Mouse (Mus musculus): ENCODE results near the gene C130050O18Rik. TPM values are rescaled to one million over a fixed set of nuclear protein-coding genes. Genes with fewer than 3 reads are reported as not detected.

Gene C130050O18Rik
- under 1 TPM in 1 of 2 experiments, not detected in 1; 0.23 TPM for total RNA-seq (2021)
- long read RNA-seq, experiment 1: 0 reads
- long read RNA-seq, experiment 2: 0 reads

DNA sequence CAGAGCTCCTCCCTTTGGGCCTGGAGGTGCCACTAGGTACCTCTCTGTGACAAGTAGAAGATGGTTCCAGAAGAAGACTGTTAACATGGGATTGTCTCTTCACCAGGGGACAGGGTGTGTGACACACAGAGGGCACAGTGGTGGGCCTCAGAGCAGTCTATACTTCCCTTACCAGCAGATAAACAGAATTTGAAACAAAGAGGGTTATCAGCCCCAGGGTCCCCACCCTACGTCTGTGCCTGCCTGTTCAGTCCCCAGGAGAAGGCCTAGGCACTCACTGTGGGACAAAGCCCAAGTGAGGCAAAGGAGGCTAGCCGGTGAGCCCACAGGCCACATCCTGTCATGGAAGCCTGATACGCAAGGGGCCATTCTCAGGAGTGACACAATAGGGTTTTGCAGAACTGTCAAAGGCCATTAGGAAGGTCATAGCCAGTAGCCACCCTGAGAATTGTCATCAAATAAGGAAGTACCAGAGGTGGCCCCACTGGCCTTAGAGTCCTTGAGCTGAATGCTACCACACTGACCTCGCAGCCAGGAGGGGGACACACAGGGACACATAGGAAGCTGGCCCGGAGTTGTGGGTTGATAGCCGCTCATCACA, at the start of gene C130050O18Rik:
Gene C130050O18Rik, plus strand, starts transcription at position 480 of the 601 bp plus-strand sequence.
- intact Hi-C loops (cut with DNase I): no loop called here
- no peak for DNase-seq (ENCODE audit: low spot score in 2 of 2)

DNA sequence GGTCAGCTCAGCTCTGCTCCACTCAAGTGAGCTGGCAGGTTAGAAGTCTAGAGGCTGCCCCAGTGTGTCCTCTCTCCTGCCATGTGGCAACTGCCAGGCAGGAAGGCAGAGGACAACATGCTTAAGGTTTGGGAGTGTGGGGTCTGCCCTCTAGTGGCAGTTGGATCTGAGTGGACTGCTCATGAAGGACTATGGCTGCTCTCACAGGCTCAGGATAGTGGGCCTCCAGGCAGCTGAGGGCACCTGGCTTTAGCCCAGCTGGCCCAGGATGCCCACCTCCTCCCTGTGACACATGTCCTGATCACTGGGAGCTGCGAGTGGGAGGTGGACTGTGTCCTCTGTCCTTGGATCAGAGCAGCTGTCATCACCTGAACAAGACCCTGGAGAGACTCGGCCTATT, 46.4 kb upstream of the C130050O18Rik start:
- intact Hi-C loops (cut with DNase I): no loop called here
- peak in 1 of 2 experiments; percentile 41 for DNase-seq (ENCODE audit: low spot score in 2 of 2)

DNA sequence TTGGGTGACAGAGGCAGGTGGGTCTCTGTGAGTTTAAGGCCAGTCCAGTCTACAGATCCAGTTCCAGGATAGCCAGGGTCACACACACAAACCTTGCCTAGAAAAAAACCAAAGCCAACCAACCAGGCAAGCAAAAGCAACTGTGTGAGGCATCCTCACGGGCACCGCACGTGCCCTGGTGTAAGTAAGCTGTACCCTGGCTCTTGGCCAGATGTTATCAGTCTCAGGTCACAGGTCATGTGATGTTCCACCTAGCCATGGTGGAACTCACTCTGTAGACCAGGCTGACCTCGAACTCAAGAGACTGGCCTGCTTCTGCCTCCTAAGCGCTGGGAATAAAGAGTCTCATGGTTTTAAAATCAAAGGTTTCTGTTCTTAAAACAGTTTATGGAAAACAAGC, 45.8 kb upstream of the C130050O18Rik start:
- intact Hi-C loops (cut with DNase I): no loop called here
- DNase-seq (ENCODE audit: low spot score in 2 of 2): no peak

DNA sequence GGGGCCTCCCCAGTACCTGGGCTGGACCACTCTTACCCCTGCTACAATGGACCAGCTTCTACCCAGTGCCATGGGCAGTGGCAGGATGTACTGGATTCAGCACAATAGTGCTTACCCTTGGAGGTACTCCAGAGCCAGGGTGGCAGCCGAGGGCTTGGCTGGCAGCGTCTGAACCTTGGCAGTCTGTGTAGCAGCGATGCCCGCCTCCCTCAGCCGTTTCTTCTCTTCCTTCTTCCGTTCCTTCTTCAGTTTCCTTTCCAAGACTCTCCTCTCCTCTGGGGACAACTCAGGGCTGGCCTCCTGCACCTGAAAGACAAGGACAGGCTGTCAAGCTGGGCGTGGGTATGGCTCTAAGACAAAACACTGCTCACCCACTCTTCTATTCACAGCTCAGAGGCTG, 41.2 kb upstream of the C130050O18Rik start:
- DNase-seq (ENCODE audit: low spot score in 2 of 2): peak in 1 of 2 experiments; percentile 44
- intact Hi-C loops (cut with DNase I): loop anchor here (1.0 to 2.0 kb wide), 2 partner anchors 35 to 104 kb away; no protein-coding TSS in a partner anchor

DNA sequence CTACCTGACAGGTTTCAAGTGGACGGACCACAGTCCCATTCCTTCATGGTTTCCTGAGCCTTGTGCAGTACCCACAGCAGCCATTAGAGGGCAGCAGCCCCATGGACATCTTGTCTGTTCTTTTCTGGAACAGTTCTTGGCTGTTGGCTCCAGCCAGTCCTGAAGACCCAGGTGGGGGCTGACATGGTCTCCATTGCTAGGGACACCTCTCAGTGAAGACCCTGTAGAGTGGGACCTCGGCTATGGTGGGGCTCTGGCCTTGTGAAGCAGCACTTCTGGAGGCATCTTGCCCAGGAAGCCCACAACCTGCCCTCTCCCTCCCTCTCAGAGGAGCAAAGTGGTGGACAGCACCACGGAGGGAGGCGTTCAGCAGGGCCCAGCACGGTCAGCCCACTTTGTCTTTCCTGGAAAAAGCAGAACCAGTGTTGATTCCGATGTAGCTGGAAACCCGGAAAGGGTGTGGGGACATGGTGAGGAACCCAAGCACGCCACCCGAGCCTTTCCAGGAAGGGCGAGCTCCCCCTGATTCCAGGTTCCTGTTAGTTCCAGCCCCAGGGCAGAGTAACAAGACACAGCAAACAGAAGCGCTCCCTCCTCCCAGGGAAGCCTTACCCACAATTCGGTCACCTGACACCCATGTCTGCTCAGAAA, 40.7 kb upstream of the C130050O18Rik start:
- intact Hi-C loops (cut with DNase I): loop anchor here (1.0 to 2.0 kb wide), 2 partner anchors 34 to 104 kb away; no protein-coding TSS in a partner anchor
- peak; percentile 94 to 96 for DNase-seq (ENCODE audit: low spot score in 2 of 2)

DNA sequence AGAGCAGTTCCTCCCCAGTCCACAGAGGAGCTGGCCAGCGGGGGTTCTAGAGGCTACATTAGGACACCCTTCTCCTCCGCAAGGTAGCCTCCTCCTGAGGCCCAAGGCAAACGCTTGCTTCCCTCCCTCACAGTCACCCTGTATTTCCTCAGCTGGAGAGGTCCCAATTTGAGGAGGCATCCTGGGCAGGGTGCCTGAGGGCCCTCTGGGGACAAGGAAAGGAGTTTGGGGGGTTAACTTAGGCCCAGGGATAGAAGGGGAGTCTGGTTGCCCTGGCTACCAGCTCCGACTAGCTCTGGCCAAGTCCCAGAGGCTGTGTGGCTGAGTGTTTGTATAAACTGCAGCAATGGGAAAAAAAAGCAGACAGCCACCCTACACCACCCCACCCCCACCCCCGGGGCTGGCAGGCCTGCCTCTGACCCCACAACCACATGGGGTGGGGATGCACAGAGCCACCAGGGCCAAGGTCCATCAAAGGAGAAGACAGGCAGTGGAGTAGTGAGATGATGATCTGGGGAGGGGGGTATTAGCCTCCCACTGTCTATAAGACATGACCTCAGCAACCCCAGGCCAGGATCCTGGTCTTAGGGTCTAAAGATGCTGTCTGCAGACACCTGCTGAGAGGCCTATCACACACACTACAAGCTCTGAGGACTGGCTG, 40.0 kb upstream of the C130050O18Rik start:
- peak in 1 of 2 experiments; percentile 70 for DNase-seq (ENCODE audit: low spot score in 2 of 2)
- intact Hi-C loops (cut with DNase I): loop anchor here (1.0 to 2.0 kb wide), 2 partner anchors 34 to 103 kb away; no protein-coding TSS in a partner anchor

DNA sequence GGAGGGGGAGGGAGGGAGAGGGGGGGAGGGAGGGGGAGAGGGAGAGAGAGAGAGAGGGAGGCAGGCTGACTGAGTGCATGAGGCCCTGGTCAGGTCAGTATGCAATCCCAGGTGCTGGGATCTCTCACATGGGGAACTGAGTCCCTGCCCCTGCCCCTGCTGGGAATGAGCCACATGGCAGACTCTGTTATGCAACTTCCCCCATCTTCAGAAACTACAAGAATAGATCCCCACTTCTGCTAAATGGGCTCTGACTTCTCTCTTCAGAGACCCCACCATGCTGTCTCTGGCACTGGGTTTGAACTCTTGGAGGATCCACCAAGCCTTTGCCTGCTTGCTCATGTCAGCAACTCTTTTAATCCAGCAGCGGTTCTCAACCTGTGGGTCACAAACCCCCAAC, 39.3 kb upstream of the C130050O18Rik start:
- DNase-seq (ENCODE audit: low spot score in 2 of 2): no peak
- intact Hi-C loops (cut with DNase I): loop anchor here (2.0 kb wide), 1 partner anchor 33 kb away; no protein-coding TSS in a partner anchor

DNA sequence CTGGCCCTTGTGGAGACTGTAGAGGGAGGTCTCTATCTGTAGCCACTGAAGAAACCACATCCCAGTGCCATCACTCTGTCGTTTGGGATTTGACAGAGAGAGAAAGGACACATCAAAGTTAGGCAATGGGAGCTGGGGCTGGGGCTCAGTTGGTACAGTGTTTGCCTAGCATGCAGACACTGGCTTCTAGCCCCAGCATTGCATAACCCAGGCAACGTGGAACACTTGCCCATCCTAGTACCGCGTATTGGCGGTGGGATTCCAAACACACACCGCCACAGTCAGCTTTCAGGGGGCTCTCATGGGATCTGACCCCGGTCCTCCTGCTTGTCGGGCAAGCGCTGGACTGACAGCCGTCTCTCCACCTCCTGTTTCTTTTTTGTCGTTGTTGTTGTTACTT, 38.6 kb upstream of the C130050O18Rik start:
- no peak for DNase-seq (ENCODE audit: low spot score in 2 of 2)
- intact Hi-C loops (cut with DNase I): no loop called here

DNA sequence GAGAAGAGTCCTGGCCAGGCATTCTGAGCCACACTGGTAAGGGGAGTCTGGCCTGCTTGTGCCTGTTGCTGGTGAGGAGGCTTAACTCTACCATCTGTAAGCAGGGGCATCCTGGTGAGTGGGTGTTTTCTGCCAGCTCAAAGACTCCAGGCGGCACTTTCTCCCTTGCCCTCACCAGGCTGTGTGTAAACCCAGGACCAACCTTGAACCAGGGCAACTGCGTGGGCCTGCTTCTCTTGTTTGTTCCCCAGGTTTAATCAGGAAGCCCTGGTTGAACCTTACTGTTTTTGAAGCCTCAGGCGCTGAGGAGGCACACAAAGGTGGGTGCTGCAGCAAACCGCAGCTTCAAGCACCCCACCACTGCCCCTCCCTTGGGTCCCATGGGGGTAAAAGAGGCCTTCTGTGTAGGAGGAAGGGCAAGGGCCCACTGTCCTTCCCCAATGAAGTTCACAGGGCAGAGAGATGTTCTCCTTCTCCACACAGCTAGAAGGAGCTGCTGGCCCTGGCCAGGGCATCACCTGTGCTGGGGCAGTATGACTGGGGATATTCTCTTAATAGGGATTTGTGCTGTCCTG, 37.1 kb upstream of the C130050O18Rik start:
- intact Hi-C loops (cut with DNase I): no loop called here
- no peak for DNase-seq (ENCODE audit: low spot score in 2 of 2)

DNA sequence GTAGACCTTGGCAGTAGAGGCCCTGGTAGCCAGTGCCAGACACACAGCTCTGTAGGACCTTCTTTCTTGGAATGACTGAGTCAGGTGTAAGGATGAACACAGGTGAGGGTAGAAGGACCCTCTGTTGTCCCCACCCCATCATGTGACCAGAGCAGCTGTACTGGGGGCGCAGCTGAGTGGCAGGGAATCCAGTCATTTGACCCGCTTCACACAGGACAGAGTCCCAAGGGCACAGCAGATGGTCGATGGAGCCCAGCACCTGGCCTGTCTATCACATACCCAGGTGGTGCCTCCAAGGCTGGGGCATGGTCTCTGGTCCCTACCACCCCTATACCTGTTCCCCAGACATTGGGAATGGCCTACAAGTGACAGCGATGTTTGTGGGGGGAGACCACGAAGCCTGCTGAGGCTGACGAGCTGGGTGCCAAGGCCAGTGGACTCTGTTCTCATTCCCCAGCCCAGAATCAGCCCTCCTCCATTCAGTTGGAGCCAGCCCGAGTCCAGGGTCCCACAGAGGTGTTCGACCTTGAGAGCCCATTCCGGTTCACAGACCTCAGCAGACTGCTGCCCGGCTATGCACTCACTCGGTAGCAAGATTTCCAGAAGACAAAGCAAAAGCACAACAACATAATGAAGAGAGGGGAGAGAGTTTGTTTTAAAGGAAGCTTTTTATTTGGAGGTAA, 36.3 kb upstream of the C130050O18Rik start:
- no peak for DNase-seq (ENCODE audit: low spot score in 2 of 2)
- intact Hi-C loops (cut with DNase I): no loop called here

DNA sequence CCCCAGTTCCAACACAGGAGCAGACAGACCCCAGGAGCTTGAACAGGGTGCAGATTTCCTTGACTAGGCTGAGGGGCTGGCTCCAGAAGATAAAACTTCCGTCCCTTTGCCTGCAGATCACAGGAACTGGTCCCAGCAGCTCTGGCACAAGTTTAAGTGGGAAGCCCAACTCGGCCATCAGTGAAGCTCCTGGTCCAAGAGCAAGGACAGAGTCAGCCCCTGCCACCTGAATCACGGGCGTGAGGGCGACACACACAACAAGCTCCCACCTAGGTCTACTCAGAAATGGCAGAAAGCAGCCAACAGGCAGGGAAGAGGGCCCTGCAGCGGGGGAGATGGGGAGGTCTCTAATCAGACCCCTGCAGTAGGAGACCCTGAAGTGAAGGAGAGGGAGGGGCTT, 34.7 kb upstream of the C130050O18Rik start:
- intact Hi-C loops (cut with DNase I): no loop called here

DNA sequence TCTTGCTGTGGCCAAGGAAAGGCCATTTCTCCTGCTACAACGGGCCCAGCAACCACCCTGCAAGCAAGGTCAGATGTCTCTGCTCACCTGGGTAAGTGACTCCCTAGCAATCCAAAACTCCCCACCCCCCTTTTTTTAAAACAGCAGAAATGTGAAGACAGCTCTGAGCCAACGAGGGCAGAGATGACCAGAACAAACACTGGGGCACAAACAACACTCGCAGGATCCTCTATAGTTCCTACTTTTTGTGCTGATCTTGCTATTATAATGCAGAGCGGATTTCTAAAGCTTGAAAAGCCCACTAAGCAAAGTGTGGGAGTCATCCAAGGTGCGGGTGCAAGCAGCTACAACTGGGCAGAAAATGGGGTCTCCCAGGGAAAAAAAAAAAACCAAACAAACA, 34.0 kb upstream of the C130050O18Rik start:
- DNase-seq (ENCODE audit: low spot score in 2 of 2): no peak
- intact Hi-C loops (cut with DNase I): no loop called here

More for the DNA sequence above, 34.7 kb upstream of the C130050O18Rik start:
- no peak for DNase-seq (ENCODE audit: low spot score in 2 of 2)

DNA sequence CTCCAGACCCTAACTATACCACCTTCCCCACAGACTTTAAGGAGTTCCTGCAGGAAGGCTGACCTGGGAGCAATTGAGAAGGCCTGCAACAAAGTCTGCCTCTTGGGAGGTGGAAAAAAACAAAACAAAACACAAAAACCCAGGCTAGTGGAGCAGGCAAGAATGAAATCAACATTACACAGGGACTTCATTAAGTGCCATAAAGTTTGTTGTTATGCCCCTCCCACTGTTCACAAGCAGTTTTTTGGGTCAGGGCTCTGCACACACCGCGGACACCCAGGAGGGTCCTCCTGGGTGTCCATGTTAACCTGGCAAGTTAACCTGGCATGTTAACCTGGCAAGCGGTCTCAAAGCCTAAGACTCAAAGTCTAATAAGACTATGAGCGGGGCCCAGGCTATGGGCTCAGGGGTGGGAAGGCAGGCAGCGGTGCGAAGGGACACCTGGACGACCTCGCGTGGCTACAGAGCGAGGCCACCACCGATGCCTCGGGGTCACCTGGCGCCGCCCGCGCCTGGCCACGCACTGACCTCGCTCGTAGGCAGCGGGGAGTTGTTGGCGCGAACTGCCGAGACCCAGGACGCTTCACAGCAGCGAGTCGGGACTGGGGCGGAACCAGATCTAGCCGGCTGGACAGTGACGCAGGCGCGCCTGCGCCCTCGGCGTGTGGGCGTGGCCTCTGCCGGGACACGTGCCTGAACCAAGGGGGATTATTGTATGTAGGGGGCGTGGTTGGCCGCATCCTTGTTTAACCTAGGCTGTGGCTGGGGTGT, 33.3 kb upstream of the C130050O18Rik start:
- intact Hi-C loops (cut with DNase I): no loop called here
- peak; percentile 88 to 94 for DNase-seq (ENCODE audit: low spot score in 2 of 2)

DNA sequence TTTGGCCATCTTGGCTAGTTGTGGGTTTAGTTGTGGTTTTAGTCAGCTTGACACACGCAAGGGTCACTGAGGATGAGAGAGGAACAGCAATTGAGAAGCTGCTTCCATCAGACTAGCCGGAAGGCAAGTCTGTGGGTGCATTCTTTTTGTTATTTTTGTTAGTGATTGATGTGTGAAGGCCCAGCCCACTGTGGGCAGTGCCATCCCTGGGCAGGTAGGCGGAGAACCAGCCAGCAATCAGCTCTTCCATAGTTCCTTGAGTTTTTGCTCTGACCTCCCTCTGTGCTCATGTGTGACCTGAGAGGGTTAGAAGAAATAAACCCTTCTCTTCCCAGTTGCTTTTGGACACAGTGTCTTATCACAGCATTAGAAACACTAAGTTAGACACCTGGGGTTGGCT, 32.0 kb upstream of the C130050O18Rik start:
- intact Hi-C loops (cut with DNase I): no loop called here
- DNase-seq (ENCODE audit: low spot score in 2 of 2): no peak

DNA sequence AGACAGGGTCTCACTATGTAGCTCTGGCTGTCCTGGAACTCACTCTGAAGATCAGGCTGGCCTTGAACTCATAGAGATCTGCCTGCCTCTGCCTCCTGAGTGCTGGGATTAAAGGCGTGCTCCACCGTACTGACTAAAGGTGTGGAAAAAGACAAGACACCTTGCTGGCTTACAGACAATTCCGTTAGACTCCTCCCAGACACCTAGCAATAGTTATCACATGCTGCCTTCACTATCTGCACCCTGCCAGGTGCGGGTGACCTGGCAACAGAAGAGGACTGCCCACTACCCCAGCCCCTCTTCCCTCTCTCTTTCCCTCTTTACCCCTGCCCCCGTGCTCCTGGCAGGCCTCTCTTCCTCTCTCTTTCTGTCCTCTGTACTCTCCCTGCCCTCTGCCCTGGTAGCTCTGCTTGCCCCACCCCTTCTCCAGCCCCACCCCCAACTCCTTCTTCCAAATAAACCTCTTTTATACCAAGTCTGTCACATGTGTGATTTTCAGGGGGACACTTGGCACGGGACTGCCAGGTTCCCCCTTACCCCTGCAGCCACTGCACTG, 31.1 kb upstream of the C130050O18Rik start:
- no peak for DNase-seq (ENCODE audit: low spot score in 2 of 2)
- intact Hi-C loops (cut with DNase I): no loop called here

DNA sequence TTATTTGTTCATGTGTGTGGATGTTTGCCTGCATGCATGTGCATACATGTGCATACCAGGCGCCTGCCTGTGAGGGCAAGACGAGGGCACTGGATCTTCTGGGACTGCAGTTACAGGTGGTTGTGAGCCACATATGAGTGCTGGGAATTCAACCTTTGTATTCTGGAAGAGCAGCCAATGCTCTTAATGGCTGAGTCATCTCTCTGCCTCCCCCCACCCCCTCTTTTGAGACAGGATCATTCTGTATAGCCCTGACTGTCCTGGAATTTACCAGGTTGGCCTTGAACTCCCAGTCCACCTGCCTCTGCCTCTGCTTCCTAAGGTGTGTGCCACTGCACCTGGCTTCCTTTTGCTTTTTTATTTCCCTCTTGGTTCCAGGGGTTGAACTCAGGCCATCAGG, 30.2 kb upstream of the C130050O18Rik start:
- no peak for DNase-seq (ENCODE audit: low spot score in 2 of 2)
- intact Hi-C loops (cut with DNase I): no loop called here

DNA sequence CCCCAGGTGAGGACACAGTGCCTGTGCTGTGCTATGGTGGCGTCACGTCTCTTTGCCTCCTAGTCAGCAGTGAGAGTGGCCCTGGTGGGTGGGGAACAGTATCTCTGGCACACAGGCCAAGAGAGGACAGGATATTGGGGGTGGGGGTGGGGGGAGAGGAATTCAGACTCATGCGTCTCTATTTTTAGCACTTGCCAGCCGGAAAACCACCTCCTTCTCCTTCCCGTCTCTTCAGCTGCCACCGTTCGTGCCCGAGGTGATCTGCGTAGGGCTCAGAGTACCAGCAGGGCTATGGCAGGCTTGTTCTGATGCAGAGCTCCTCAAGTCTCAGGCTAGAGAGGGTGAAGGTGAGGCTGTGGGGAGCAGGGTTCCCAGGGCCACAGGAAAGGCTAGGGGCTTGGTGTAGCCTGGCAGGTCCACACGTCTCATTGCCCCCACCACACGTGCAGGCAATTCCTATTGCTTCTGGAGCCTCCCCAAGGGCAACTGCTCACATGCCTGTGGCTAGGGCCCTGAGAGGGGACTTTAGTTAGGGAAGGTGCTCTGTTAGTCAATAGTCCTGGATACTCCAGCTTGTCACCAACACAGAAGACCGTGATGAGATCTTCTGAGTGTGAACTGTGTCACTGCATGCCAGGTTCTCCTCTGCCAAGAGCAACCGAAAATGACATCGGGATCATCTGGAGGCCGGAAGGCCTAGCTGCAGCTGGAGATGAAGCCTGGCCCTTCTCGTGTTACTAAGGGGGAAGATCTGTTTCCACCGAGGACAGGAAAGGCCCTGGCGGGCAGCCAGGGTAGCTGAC, 27.4 kb upstream of the C130050O18Rik start, which contains the start of gene Gpr146:
Gene Gpr146, plus strand, starts transcription at position 230 of the 803 bp plus-strand sequence.
- intact Hi-C loops (cut with DNase I): no loop called here
- peak; percentile 56 to 62 for DNase-seq (ENCODE audit: low spot score in 2 of 2)

DNA sequence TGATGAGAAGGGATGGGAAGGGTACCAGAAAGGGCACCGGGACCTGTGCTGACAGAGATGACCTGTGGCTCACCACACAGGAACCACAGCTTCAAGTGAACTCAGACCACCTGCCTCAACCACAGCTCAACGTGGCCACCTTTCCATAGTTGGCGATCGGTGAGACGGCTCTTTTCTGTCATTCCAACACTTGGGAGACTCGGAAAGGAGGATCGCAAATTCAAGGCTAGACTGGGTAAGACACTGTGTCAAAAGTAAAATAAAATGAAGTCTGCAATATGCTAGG, 26.9 kb upstream of the C130050O18Rik start:
- DNase-seq (ENCODE audit: low spot score in 2 of 2): no peak
- intact Hi-C loops (cut with DNase I): no loop called here
